Mouse (Mus musculus) spleen, adult 2 months (tissue): ENCODE data around the gene Klhl29.

Experiments used
- CTCF ChIP-seq: fragments of 200-500 bp; IDR thresholded peaks from 2 replicates; pipeline ENCODE4 v1.5.1; 2011; ENCODE audit warnings: mild to moderate bottlenecking, inconsistent platforms; ENCODE audit not compliant: insufficient read depth, insufficient read length, insufficient replicate concordance; ENCODE audit errors: extremely low read depth
- POLR2A ChIP-seq: fragments of 200-500 bp; IDR thresholded peaks from 2 replicates; pipeline ENCODE4 v1.6.1; 2011; ENCODE audit warnings: low read depth, low read length, inconsistent platforms

GRCm38 (mm10) chr12:5119286-5119685 is 256.2 kb downstream of the Klhl29 start:
- no peak for TF ChIP-seq POLR2A
- TF ChIP-seq CTCF = no peak
